Mouse (Mus musculus) liver, embryonic 15.5 days (tissue): ENCODE results near the gene Tex45. TPM values are rescaled to one million over a fixed set of nuclear protein-coding genes. Genes with fewer than 3 reads are reported as not detected.

Source experiments
- ATAC-seq: fragments of 200-750 bp; cut with Nextera tagmentation; 2 replicates; pipeline ENCODE4 v1.8.0; 2017; ENCODE audit warnings: moderate number of reproducible peaks, mild to moderate bottlenecking, moderate library complexity; ENCODE audit not compliant: insufficient read depth
- H3K27ac ChIP-seq: fragments of 300-500 bp; sonication (generic); replicated peaks from 2 replicates; pipeline ENCODE4 v1.5.1; 2015; ENCODE audit warnings: mild to moderate bottlenecking, inconsistent platforms
- H3K27me3 ChIP-seq: fragments of 300-500 bp; sonication (generic); 2 replicates; pipeline ENCODE4 v1.6.1; 2015; ENCODE audit warnings: mild to moderate bottlenecking, inconsistent platforms
- H3K36me3 ChIP-seq: fragments of 300-500 bp; sonication (generic); replicated peaks from 2 replicates; pipeline ENCODE4 v1.6.1; 2015; ENCODE audit warnings: moderate library complexity, mild to moderate bottlenecking, inconsistent platforms
- H3K4me1 ChIP-seq: fragments of 300-500 bp; sonication (generic); replicated peaks from 2 replicates; pipeline ENCODE4 v1.6.1; 2015; ENCODE audit warnings: inconsistent platforms
- H3K4me2 ChIP-seq: fragments of 300-500 bp; sonication (generic); 2 replicates; pipeline ENCODE4 v1.6.1; 2015; ENCODE audit warnings: moderate library complexity, mild to moderate bottlenecking, inconsistent platforms
- H3K4me3 ChIP-seq: fragments of 300-500 bp; sonication (generic); replicated peaks from 2 replicates; pipeline ENCODE4 v1.5.1; 2015; ENCODE audit warnings: mild to moderate bottlenecking, inconsistent platforms
- H3K9ac ChIP-seq: fragments of 300-500 bp; sonication (generic); 2 replicates; pipeline ENCODE4 v1.6.1; 2015; ENCODE audit warnings: moderate library complexity, mild to moderate bottlenecking, inconsistent platforms
- H3K9me3 ChIP-seq: fragments of 300-500 bp; sonication (generic); replicated peaks from 2 replicates; pipeline ENCODE4 v1.6.1; 2016; ENCODE audit warnings: inconsistent platforms
- WGBS: fragments of 180-500 bp; shearing (Covaris S2); methylation state at CpG from one replicate; pipeline ENCODE4 v1.1.7; 2015; ENCODE audit warnings: mixed read lengths; ENCODE audit not compliant: insufficient replicate concordance; 5-methylcytosine and 5-hydroxymethylcytosine counted together
- polyA plus RNA-seq: library from polyadenylated mRNA; unstranded; fragments of >200 nt; fragmentation: Nextera tagmentation; extraction: Ambion mirVana; gene quantifications from 2 replicates; pipeline ENCODE4 v1.2.1, GENCODE M21; 2015

Tex45 gene
- polyA plus RNA-seq, 1 experiment from 2014 or later = not detected

DNA sequence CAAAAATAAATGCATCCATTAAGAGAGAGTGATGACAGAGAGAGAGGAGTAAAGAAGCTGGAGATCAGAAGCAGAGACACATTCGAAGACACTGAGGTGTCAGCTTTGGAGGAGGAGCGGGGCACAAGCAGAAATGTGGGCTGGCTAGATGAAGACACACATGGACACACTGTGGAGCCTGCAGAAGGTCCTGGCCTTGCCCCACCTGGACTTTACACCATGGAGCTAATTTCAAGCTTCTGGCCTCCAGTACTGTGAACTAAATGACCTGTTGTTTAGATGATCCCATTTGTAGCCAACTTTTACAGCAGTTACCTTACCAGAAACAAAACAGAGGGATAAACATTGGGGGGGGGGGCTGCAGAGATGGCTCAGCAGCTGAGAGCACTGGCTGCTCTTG is 7.4 kb upstream of the Tex45 start:
- Histone ChIP-seq H3K27ac (no peak overlapping the region), H3K9ac (no peak overlapping the region)
- ATAC-seq = no peak

DNA sequence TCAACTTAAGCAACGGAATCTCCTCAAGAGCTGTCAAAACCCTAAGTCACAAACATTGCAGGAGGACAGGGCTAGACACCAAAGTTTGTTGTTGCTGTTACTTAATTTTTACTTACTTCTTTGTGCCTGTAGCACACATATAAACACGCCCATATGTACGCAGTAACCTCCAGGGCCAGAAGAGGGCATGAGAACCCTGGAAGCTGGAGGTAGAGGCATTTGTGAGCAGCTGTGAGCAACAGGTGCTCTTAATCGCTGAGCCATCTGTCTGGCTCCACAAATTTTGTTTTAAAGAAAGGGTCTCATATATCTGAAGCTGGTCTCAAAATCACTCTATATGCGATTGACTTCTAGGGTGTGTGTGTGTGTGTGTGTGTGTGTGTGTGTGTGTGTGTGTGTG is 6.4 kb upstream of the Tex45 start:
- Histone ChIP-seq H3K27ac (no peak overlapping the region), H3K36me3 (no peaks in the 10 kb centered on the region), H3K4me1 (peaks cover 15% of the 10 kb centered on the region), H3K9ac (no peak overlapping the region), H3K9me3 (no peaks in the 10 kb centered on the region), H3K27me3 (no peaks in the 10 kb centered on the region), H3K4me2 (no peak overlapping the region), H3K4me3 (no peak overlapping the region)
- ATAC-seq = no peak
- 49% methylated on average over 5 of the region's 5 CpGs for WGBS

More for the DNA sequence above, 7.4 kb upstream of the Tex45 start:
- Histone ChIP-seq H3K4me2 (no peak overlapping the region), H3K27me3 (no peaks in the 10 kb centered on the region), H3K36me3 (no peaks in the 10 kb centered on the region), H3K4me1 (peaks cover 15% of the 10 kb centered on the region), H3K4me3 (no peak overlapping the region), H3K9me3 (no peaks in the 10 kb centered on the region)
- 63% methylated on average over 2 of the region's 2 CpGs for WGBS

DNA sequence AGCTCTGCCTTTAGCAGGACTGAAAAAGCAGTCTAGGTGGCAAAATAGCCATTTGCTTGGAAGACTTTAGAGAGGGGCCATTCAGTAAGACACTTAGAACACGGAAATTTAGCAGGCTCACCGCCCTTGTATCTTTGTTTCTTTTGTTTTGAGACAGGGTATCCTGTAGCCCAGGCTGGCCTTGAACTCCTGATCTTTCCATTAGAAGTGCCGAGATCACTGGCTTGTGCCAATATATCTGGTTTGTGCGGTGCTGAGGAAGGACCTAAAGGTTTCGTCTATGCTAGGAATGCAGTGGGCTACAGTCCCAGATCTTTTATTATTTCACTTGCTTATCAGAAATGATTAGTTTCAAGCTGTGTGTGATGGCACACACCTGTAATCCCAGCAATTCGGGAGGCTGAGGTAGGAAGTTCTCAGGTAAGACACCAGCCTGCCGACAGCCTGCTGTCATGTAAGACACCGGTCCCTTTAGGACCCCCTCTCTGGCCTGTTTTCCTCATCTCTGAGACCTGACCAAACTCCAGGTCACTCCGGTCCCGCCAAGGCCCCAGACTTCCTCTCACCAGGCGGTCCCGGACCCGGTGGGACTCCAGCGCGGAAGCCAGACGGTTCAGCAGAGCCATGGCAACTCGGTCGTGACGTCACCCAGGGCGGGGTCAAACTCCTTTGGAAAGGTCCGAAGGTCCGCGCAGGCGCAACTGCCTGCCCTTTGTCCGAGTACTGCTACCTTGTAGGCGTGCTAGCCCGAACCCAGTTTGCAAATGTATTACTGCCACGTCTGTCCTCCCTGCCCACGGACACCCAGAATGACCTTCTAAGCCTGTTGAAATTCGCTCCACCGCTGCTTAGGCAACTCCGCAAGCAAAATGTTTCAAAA is 3.4 kb upstream of the Tex45 start, which contains the start of gene Pex11g:
TSS of gene Pex11g (minus strand) at position 675 of the 880 bp plus-strand sequence.
- H3K36me3 ChIP-seq = no peaks in the 10 kb centered on the region
- H3K9ac ChIP-seq = peak within 1 kb of the TSS; percentile 63
- peaks cover 15% of the 10 kb centered on the region for H3K4me1 ChIP-seq
- no peaks in the 10 kb centered on the region for H3K27me3 ChIP-seq
- H3K9me3 ChIP-seq = no peaks in the 10 kb centered on the region
- H3K27ac ChIP-seq = peak within 1 kb of the TSS; percentile 62; the same call in 1 of the 2 replicates
- H3K4me2 ChIP-seq = peak within 1 kb of the TSS; percentile 85
- peak; percentile 86 for ATAC-seq
- WGBS = 6% methylated on average over 32 of the region's 32 CpGs
- H3K4me3 ChIP-seq = peak within 1 kb of the TSS; percentile 63

- peak overlapping the region; percentile 63 for H3K4me3 ChIP-seq
Observed at GRCm38 (mm10) chr8:3467886-3468545, 2.6 kb upstream of the Tex45 start.

GRCm38 (mm10) chr8:3468838-3469237 is 1.8 kb upstream of the Tex45 start:
- Histone ChIP-seq H3K36me3 (no peaks in the 10 kb centered on the region), H3K9ac (no peak overlapping the region), H3K4me3 (no peak overlapping the region), H3K4me2 (no peak overlapping the region), H3K9me3 (no peaks in the 10 kb centered on the region), H3K27ac (no peak overlapping the region), H3K27me3 (no peaks in the 10 kb centered on the region), H3K4me1 (peaks cover 15% of the 10 kb centered on the region)
- ATAC-seq = no peak
- 53% methylated on average over 1 of the region's 1 CpGs for WGBS

More at GRCm38 (mm10) chr8:3467886-3468545, 2.6 kb upstream of the Tex45 start:
- Histone ChIP-seq H3K9ac (peak overlapping the region; percentile 63), H3K27me3 (no peaks in the 10 kb centered on the region), H3K36me3 (no peaks in the 10 kb centered on the region), H3K4me1 (peaks cover 15% of the 10 kb centered on the region), H3K4me2 (peak overlapping the region; percentile 85), H3K27ac (peak overlapping the region; percentile 45; the same call in 1 of the 2 replicates), H3K9me3 (no peaks in the 10 kb centered on the region)
- 47% methylated on average over 9 of the region's 9 CpGs for WGBS
- no peak for ATAC-seq

DNA sequence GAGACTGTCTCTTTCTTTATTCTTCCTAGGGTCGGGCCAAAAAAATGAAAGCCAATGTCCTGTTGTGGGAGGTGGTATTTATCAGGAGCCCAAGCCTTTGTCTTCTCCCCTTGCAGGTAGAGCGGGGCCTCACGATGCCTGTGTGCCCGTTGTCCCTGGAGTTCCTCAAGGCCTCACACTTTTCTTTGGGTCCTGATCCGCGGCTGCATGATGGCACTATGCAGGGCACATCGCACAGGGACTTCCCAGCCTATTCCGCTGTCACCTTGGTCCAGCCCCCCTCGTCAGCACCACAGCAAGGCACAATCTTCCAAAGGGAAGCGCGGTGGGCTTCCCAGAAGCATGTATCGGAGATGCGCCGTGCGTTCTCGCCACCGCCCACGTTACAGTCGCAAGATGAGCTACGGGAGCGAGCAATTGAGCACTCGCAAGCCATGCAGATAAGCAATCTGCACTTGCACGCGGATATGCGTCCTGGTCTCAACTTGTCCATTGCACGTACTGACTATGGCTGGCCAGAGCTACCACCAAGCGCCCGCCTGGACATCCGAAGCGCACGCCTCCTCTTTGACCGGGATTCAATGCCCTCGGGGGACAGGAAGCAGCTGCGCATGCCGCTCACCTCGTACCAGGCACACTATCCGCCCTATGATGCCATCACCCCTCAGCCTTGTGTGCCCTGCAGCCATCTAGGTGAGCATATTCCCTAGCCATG is 5.2 kb downstream of the Tex45 start:
- no peak overlapping the region for H3K9ac ChIP-seq
- H3K4me2 ChIP-seq = peak overlapping the region; percentile 39
- no peak overlapping the region for H3K27ac ChIP-seq
- peaks cover 26% of the 10 kb centered on the region for H3K27me3 ChIP-seq
- no peaks in the 10 kb centered on the region for H3K9me3 ChIP-seq
- no peak overlapping the region for H3K4me3 ChIP-seq
- H3K4me1 ChIP-seq = peaks cover 7% of the 10 kb centered on the region; the same call in 1 of the 2 replicates
- ATAC-seq = no peak
- H3K36me3 ChIP-seq = no peaks in the 10 kb centered on the region
- 23% methylated on average over 37 of the region's 37 CpGs for WGBS

DNA sequence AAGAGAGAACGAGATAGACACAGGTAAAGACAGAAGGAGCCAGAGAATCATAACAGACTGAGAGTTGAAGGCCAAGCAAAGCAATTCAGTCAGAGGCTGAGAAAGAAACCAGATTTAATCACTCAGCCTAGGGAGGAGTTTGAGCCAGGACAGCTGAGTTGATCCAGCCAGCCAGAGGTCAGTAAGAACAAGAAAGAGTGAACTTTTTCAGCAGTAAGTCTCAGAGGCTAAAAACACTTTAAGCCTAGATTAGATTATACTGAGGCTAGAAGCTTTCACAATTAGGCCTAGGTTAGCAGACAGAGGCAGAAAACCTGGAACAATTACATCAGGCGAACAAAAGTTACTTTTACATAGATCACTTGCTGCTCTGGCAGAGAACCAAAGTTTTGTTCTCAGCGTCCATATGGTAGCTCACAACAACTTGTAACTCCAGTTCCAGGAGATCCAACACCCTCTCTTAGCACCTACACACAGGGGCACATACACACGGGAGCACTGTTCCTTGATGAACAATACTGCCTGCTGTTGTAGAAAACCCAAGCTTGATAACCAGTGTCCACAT is 9.6 kb downstream of the Tex45 start:
- Histone ChIP-seq H3K27ac (no peak overlapping the region), H3K4me1 (peaks cover 13% of the 10 kb centered on the region; the same call in 1 of the 2 replicates), H3K4me3 (no peak overlapping the region), H3K27me3 (peaks cover 32% of the 10 kb centered on the region), H3K4me2 (no peak overlapping the region), H3K36me3 (no peaks in the 10 kb centered on the region), H3K9me3 (no peaks in the 10 kb centered on the region), H3K9ac (no peak overlapping the region)
- ATAC-seq = no peak
- WGBS = 47% methylated on average over 4 of the region's 4 CpGs

- no peaks in the 10 kb centered on the region for H3K9me3 ChIP-seq
- H3K27ac ChIP-seq = no peak overlapping the region
- peaks cover 20% of the 10 kb centered on the region for H3K27me3 ChIP-seq
- no peaks in the 10 kb centered on the region for H3K36me3 ChIP-seq
- H3K4me3 ChIP-seq = no peak overlapping the region
- 0 out of 2 replicates have a peak overlapping the region, but pooled peaks have one; percentile 7 for H3K4me2 ChIP-seq
- WGBS = 46% methylated on average over 5 of the region's 5 CpGs
- 0 out of 2 replicates have a peak, but pooled peaks cover 6% of the 10 kb centered on the region for H3K4me1 ChIP-seq
- no peak for ATAC-seq
- no peak overlapping the region for H3K9ac ChIP-seq
Observed at GRCm38 (mm10) chr8:3481605-3482004, 10.9 kb downstream of the Tex45 start.

DNA sequence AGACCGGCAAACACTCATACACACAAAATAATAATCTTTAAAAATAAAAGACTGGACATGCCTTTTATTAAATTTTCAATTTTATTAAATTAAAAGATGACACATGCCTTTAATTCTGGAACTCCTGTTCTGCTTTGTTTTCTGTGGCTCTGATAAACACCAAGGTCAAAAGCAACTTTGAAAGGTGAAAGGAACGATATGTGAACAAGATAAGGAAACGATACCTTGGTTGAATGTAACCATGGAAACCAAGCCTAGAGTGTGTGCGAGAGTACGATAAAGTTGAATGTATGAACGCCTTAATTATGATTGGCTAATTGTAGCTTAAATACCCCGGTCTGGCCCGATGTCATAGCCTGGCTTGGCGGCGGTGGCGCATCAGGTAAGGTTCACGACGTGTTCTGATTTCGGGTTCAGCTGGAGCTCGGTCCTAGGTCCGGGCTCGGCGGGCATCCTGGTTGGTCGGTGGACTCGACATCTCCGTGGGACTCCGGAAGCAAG is 11.6 kb downstream of the Tex45 start:
- Histone ChIP-seq H3K9me3 (no peaks in the 10 kb centered on the region), H3K4me1 (0 out of 2 replicates have a peak, but pooled peaks cover 6% of the 10 kb centered on the region), H3K4me2 (no peak overlapping the region), H3K9ac (no peak overlapping the region), H3K4me3 (no peak overlapping the region), H3K36me3 (no peaks in the 10 kb centered on the region), H3K27ac (no peak overlapping the region), H3K27me3 (peaks cover 19% of the 10 kb centered on the region)
- WGBS = 71% methylated on average over 22 of the region's 22 CpGs
- no peak for ATAC-seq

GRCm38 (mm10) chr8:3483546-3483945 is 12.9 kb downstream of the Tex45 start:
- Histone ChIP-seq H3K27me3 (peaks cover 9% of the 10 kb centered on the region), H3K9ac (no peak overlapping the region), H3K36me3 (no peaks in the 10 kb centered on the region), H3K4me2 (no peak overlapping the region), H3K4me1 (0 out of 2 replicates have a peak, but pooled peaks cover 6% of the 10 kb centered on the region), H3K9me3 (no peaks in the 10 kb centered on the region), H3K4me3 (no peak overlapping the region), H3K27ac (no peak overlapping the region)
- no peak for ATAC-seq
- 28% methylated on average over 7 of the region's 7 CpGs for WGBS
